Mouse (Mus musculus): ENCODE measurements around the gene Kif6. TPM values are rescaled to one million over a fixed set of nuclear protein-coding genes. Genes with fewer than 3 reads are reported as not detected.

Gene Kif6
- polyA plus RNA-seq, 1 experiment from 2014 or later: 1.9 TPM

GRCm38 (mm10) chr17:49610296-49610695, 4.6 kb upstream of the Kif6 start:
- H3K4me2 ChIP-seq (ENCODE audit: low read length): no peak overlapping the region
- H3K4me3 ChIP-seq (ENCODE audit: control insufficient read depth in 1 of 2, insufficient read depth in 1 of 2, low read depth in 1 of 2, low read length in 2 of 2): no peak overlapping the region
- H3K27me3 ChIP-seq (ENCODE audit: control insufficient read depth, insufficient read depth, low read length): no peaks in the 10 kb centered on the region
- peaks cover 4% of the 10 kb centered on the region; the same call in 1 of the 2 replicates for H3K9me3 ChIP-seq (ENCODE audit: control insufficient read depth, low read length)
- no peak for ATAC-seq (ENCODE audit: insufficient number of reproducible peaks, insufficient read depth, low FRiP score, low read depth)
- H3K4me1 ChIP-seq (ENCODE audit: control insufficient read depth in 2 of 2, insufficient read depth in 2 of 2, low read length in 2 of 2): peaks cover under 1 to 2% of the 10 kb centered on the region in 2 experiments; a peak in 3 of 4 replicates
- 46% methylated on average over 8 of the region's 8 CpGs for WGBS
- no peak overlapping the region for H3K9ac ChIP-seq (ENCODE audit: low read length)
- H3K36me3 ChIP-seq (ENCODE audit: control insufficient read depth, insufficient read depth, low read length): no peaks in the 10 kb centered on the region
- no peak overlapping the region for H3K27ac ChIP-seq (replicated peaks in 1 of 2; ENCODE audit: control insufficient read depth in 1 of 2, insufficient read depth in 1 of 2, low read depth in 2 of 2, low read length in 2 of 2)

DNA sequence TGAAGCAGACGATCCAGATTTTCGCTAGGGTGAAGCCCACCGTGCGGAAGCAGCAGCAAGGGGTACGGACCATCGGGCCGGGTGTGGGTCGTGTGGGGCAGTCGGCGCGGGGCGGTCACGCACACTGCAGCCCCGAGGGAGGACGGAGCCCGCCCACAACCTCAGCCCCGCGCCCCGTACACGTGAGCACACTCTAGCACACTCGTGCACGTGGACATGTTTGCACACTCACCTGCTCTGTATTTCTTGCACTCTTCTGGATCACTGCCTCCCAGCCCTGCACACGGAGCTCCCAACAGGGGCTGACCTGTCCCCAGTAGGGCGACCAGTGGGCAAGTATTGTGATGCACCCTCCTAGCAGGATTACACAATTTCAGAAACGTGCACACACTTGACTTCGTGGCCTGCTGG, 310 bp downstream of the Kif6 start:
- Histone ChIP-seq H3K9ac (ENCODE audit: low read length) (peak overlapping the region; percentile 65), H3K4me1 (ENCODE audit: control insufficient read depth in 2 of 2, insufficient read depth in 2 of 2, low read length in 2 of 2) (peaks cover 5 to 7% of the 10 kb centered on the region in 2 experiments; a peak in 3 of 4 replicates), H3K4me3 (ENCODE audit: control insufficient read depth in 1 of 2, insufficient read depth in 1 of 2, low read depth in 1 of 2, low read length in 2 of 2) (peak overlapping the region; percentile 56 to 59), H3K36me3 (ENCODE audit: control insufficient read depth, insufficient read depth, low read length) (no peaks in the 10 kb centered on the region), H3K27me3 (ENCODE audit: control insufficient read depth, insufficient read depth, low read length) (no peaks in the 10 kb centered on the region), H3K9me3 (ENCODE audit: control insufficient read depth, low read length) (no peaks in the 10 kb centered on the region), H3K4me2 (ENCODE audit: low read length) (peak overlapping the region; percentile 78), H3K27ac (replicated peaks in 1 of 2; ENCODE audit: control insufficient read depth in 1 of 2, insufficient read depth in 1 of 2, low read depth in 2 of 2, low read length in 2 of 2) (no peak overlapping the region)
- ATAC-seq (ENCODE audit: insufficient number of reproducible peaks, insufficient read depth, low FRiP score, low read depth): peak; percentile 55
- under 1% methylated on average over 24 of the region's 26 CpGs for WGBS

DNA sequence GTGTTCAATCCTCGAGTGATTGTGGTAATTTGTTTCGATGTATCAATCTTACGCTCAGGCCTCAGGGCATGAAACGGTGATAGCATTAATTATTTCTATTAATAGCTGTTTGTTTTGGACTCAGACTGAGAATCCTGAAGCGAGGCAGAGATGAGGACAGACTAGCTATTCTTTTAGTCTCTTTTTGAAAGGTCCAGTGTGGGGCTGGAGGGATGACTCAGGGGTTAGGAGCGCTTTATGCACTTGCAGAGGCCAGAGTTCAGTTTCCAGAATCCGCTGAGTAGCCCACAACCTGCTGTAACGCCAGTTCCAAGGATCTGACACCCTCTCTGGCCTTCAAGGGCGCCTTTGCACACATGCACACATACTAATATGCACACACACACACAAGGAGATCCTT, 9.6 kb downstream of the Kif6 start:
- WGBS: 56% methylated on average over 9 of the region's 9 CpGs

DNA sequence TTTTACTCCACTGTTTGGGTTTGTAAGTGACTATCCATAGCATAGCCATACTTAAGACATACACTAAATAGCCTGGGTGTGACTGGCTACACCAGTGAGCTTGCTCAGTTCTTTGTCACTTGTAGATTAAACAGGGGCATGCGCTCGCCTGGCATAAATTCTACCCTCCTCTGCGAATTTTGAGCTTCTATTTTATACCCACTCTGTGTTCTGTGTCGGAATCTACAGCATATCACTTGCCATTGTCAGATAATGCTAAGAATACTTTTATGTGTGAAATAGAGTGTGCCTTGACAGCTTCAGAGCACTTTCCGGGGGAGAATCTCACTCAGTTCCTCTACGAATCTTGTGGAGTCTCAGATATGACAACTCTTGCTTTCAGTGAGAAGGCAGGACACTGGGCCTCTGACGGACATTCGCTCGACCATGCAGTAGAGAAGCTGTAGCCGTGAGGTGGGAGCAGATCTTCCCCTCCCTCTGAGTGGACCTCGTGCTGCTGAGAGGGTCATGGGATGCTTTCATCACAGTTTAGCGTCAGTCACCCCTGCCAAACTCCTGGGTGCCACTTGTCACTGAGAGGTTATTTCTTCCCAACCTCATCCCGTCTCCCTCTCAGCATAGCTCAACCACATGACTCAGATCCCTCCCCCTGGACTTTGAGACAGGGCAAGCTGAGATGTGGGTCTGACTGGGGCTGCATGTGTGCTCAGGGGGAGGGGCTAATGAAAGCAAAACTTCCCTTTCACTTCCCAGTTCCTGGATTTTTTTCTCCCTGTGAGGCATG, 12.3 kb downstream of the Kif6 start:
- H3K9me3 ChIP-seq (ENCODE audit: control insufficient read depth, low read length): peaks cover 3% of the 10 kb centered on the region; the same call in 1 of the 2 replicates
- no peaks in the 10 kb centered on the region for H3K27me3 ChIP-seq (ENCODE audit: control insufficient read depth, insufficient read depth, low read length)
- WGBS: 36% methylated on average over 13 of the region's 13 CpGs
- H3K4me3 ChIP-seq (ENCODE audit: control insufficient read depth in 1 of 2, insufficient read depth in 1 of 2, low read depth in 1 of 2, low read length in 2 of 2): no peak overlapping the region
- peak overlapping the region; percentile 47 to 68; a peak in 3 of 4 replicates for H3K27ac ChIP-seq (replicated peaks in 1 of 2; ENCODE audit: control insufficient read depth in 1 of 2, insufficient read depth in 1 of 2, low read depth in 2 of 2, low read length in 2 of 2)
- peaks cover 13 to 36% of the 10 kb centered on the region in 2 experiments; a peak in 3 of 4 replicates for H3K4me1 ChIP-seq (ENCODE audit: control insufficient read depth in 2 of 2, insufficient read depth in 2 of 2, low read length in 2 of 2)
- H3K4me2 ChIP-seq (ENCODE audit: low read length): no peak overlapping the region
- no peak overlapping the region for H3K9ac ChIP-seq (ENCODE audit: low read length)
- no peaks in the 10 kb centered on the region for H3K36me3 ChIP-seq (ENCODE audit: control insufficient read depth, insufficient read depth, low read length)
- ATAC-seq (ENCODE audit: insufficient number of reproducible peaks, insufficient read depth, low FRiP score, low read depth): peak; percentile 79

More for the DNA sequence above, 9.6 kb downstream of the Kif6 start:
- H3K27me3 ChIP-seq (ENCODE audit: control insufficient read depth, insufficient read depth, low read length): no peaks in the 10 kb centered on the region
- peaks cover 3% of the 10 kb centered on the region; the same call in 1 of the 2 replicates for H3K9me3 ChIP-seq (ENCODE audit: control insufficient read depth, low read length)
- H3K9ac ChIP-seq (ENCODE audit: low read length): no peak overlapping the region
- ATAC-seq (ENCODE audit: insufficient number of reproducible peaks, insufficient read depth, low FRiP score, low read depth): no peak
- 0 out of 4 replicates have a peak overlapping the region, but pooled peaks of 1 of the 2 experiments have one; percentile 38 for H3K27ac ChIP-seq (replicated peaks in 1 of 2; ENCODE audit: control insufficient read depth in 1 of 2, insufficient read depth in 1 of 2, low read depth in 2 of 2, low read length in 2 of 2)
- no peak overlapping the region for H3K4me3 ChIP-seq (ENCODE audit: control insufficient read depth in 1 of 2, insufficient read depth in 1 of 2, low read depth in 1 of 2, low read length in 2 of 2)
- H3K4me2 ChIP-seq (ENCODE audit: low read length): no peak overlapping the region
- H3K4me1 ChIP-seq (ENCODE audit: control insufficient read depth in 2 of 2, insufficient read depth in 2 of 2, low read length in 2 of 2): peaks cover 13 to 36% of the 10 kb centered on the region in 2 experiments; a peak in 3 of 4 replicates
- H3K36me3 ChIP-seq (ENCODE audit: control insufficient read depth, insufficient read depth, low read length): no peaks in the 10 kb centered on the region

- no peak overlapping the region for H3K4me2 ChIP-seq (ENCODE audit: low read length)
- WGBS: 91% methylated on average over 8 of the region's 8 CpGs
- H3K9me3 ChIP-seq (ENCODE audit: control insufficient read depth, low read length): peaks cover 3% of the 10 kb centered on the region; the same call in 1 of the 2 replicates
- no peak for ATAC-seq (ENCODE audit: insufficient number of reproducible peaks, insufficient read depth, low FRiP score, low read depth)
- no peak overlapping the region for H3K27ac ChIP-seq (replicated peaks in 1 of 2; ENCODE audit: control insufficient read depth in 1 of 2, insufficient read depth in 1 of 2, low read depth in 2 of 2, low read length in 2 of 2)
- no peak overlapping the region for H3K9ac ChIP-seq (ENCODE audit: low read length)
- H3K27me3 ChIP-seq (ENCODE audit: control insufficient read depth, insufficient read depth, low read length): no peaks in the 10 kb centered on the region
- no peak overlapping the region for H3K4me3 ChIP-seq (ENCODE audit: control insufficient read depth in 1 of 2, insufficient read depth in 1 of 2, low read depth in 1 of 2, low read length in 2 of 2)
- peaks cover 13 to 31% of the 10 kb centered on the region in 2 experiments; a peak in 3 of 4 replicates for H3K4me1 ChIP-seq (ENCODE audit: control insufficient read depth in 2 of 2, insufficient read depth in 2 of 2, low read length in 2 of 2)
- H3K36me3 ChIP-seq (ENCODE audit: control insufficient read depth, insufficient read depth, low read length): no peaks in the 10 kb centered on the region
Measured at GRCm38 (mm10) chr17:49628875-49629274, 13.9 kb downstream of the Kif6 start.

DNA sequence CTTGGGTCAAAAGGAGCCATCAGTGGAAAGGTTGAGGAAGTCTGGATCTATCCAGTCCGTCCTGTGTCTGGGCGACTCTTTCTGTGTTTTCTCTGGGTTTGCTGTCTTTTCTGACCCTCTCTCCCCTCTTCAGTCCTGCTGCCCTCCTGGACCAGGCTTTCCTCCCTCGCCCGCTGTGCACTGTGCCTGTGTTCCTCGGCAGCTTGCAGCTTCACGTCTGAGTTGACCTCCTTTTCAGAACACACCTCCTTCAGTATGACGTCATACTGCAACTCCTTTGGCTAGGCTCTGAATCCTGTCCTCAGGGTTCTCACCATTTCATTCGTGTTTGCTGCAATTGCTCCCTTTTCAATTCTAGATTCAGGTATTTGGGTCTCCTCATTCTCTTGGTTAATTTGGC, 18.1 kb downstream of the Kif6 start:
- no peak overlapping the region for H3K27ac ChIP-seq (replicated peaks in 1 of 2; ENCODE audit: control insufficient read depth in 1 of 2, insufficient read depth in 1 of 2, low read depth in 2 of 2, low read length in 2 of 2)
- 37% methylated on average over 8 of the region's 8 CpGs for WGBS
- H3K4me3 ChIP-seq (ENCODE audit: control insufficient read depth in 1 of 2, insufficient read depth in 1 of 2, low read depth in 1 of 2, low read length in 2 of 2): no peak overlapping the region
- peaks cover 2% of the 10 kb centered on the region in 2 experiments; a peak in 2 of 4 replicates for H3K4me1 ChIP-seq (ENCODE audit: control insufficient read depth in 2 of 2, insufficient read depth in 2 of 2, low read length in 2 of 2)
- no peaks in the 10 kb centered on the region for H3K27me3 ChIP-seq (ENCODE audit: control insufficient read depth, insufficient read depth, low read length)
- H3K9me3 ChIP-seq (ENCODE audit: control insufficient read depth, low read length): peaks cover 3% of the 10 kb centered on the region; the same call in 1 of the 2 replicates
- ATAC-seq (ENCODE audit: insufficient number of reproducible peaks, insufficient read depth, low FRiP score, low read depth): no peak
- H3K9ac ChIP-seq (ENCODE audit: low read length): no peak overlapping the region
- no peak overlapping the region for H3K4me2 ChIP-seq (ENCODE audit: low read length)
- no peaks in the 10 kb centered on the region for H3K36me3 ChIP-seq (ENCODE audit: control insufficient read depth, insufficient read depth, low read length)

- Histone ChIP-seq H3K27me3 (ENCODE audit: control insufficient read depth, insufficient read depth, low read length) (no peaks in the 10 kb centered on the region), H3K9me3 (ENCODE audit: control insufficient read depth, low read length) (no peaks in the 10 kb centered on the region), H3K4me2 (ENCODE audit: low read length) (no peak overlapping the region), H3K27ac (replicated peaks in 1 of 2; ENCODE audit: control insufficient read depth in 1 of 2, insufficient read depth in 1 of 2, low read depth in 2 of 2, low read length in 2 of 2) (no peak overlapping the region; a peak in 1 of 4 replicates), H3K4me3 (ENCODE audit: control insufficient read depth in 1 of 2, insufficient read depth in 1 of 2, low read depth in 1 of 2, low read length in 2 of 2) (no peak overlapping the region), H3K9ac (ENCODE audit: low read length) (no peak overlapping the region), H3K36me3 (ENCODE audit: control insufficient read depth, insufficient read depth, low read length) (no peaks in the 10 kb centered on the region), H3K4me1 (ENCODE audit: control insufficient read depth in 2 of 2, insufficient read depth in 2 of 2, low read length in 2 of 2) (peaks cover 6 to 7% of the 10 kb centered on the region in 2 experiments; a peak in 3 of 4 replicates)
- WGBS: 85% methylated on average over 6 of the region's 6 CpGs
- no peak for ATAC-seq (ENCODE audit: insufficient number of reproducible peaks, insufficient read depth, low FRiP score, low read depth)
Measured at GRCm38 (mm10) chr17:49641903-49642302, 27.0 kb downstream of the Kif6 start.

Measured in heart, embryonic 14.5 days (tissue).